Mouse (Mus musculus) olfactory bulb, adult 2 months (tissue): Measurements from ENCODE around the gene Gm28308. TPM values are rescaled to one million over a fixed set of nuclear protein-coding genes. Genes with fewer than 3 reads are reported as not detected.

Source experiments
- H3K27ac ChIP-seq: fragments of 200-500 bp; 2 replicates; pipeline ENCODE4 v1.5.1; 2012; ENCODE audit warnings: low read depth, low read length; ENCODE audit not compliant: insufficient read depth
- H3K4me1 ChIP-seq: fragments of 200-500 bp; 2 replicates; pipeline ENCODE4 v1.6.1; 2012; ENCODE audit warnings: low read length; ENCODE audit not compliant: control insufficient read depth, insufficient read depth
- H3K4me3 ChIP-seq: fragments of 200-500 bp; 2 replicates; pipeline ENCODE4 v1.5.1; 2012; ENCODE audit warnings: mild to moderate bottlenecking, low read depth, low read length, moderate library complexity; ENCODE audit not compliant: insufficient read depth
- CTCF ChIP-seq: fragments of 200-500 bp; IDR thresholded peaks from 2 replicates; pipeline ENCODE4 v1.5.1; 2012; ENCODE audit warnings: low read depth, mild to moderate bottlenecking, low read length, moderate library complexity; ENCODE audit not compliant: insufficient read depth
- POLR2A ChIP-seq: fragments of 200-500 bp; IDR thresholded peaks from 2 replicates; pipeline ENCODE4 v1.6.1; 2012; ENCODE audit warnings: mild to moderate bottlenecking, low read depth, low read length, moderate library complexity; ENCODE audit not compliant: insufficient read depth
- WGBS: fragments of 180-500 bp; shearing (Covaris S2); methylation state at CpG from one replicate; pipeline ENCODE4 v1.1.7; 2018; 5-methylcytosine and 5-hydroxymethylcytosine counted together
- polyA plus RNA-seq: library from polyadenylated mRNA; stranded (reverse); fragments of >200 nt; gene quantifications from 2 replicates; pipeline ENCODE4 v1.2.4, GENCODE M21; 2012; ENCODE audit warnings: low replicate concordance; ENCODE audit not compliant: missing spikeins, insufficient read depth, insufficient read length

Gm28308 gene
- polyA plus RNA-seq, 1 experiment: not detected

- 3% methylated on average over 42 of the region's 42 CpGs for WGBS
- TF ChIP-seq CTCF: no peak
- no peak for TF ChIP-seq POLR2A
- Histone ChIP-seq H3K27ac (no peak overlapping the region), H3K4me3 (no peak overlapping the region), H3K4me1 (peaks cover 3% of the 10 kb centered on the region; the same call in 1 of the 2 replicates)
These were observed 44.7 kb downstream of the Gm28308 start for GRCm38 (mm10) chr6:52168191-52169055.

- WGBS: 2% methylated on average over 14 of the region's 14 CpGs
- H3K4me3 ChIP-seq: no peak overlapping the region
- TF ChIP-seq POLR2A (no peak), CTCF (no peak)
- H3K27ac ChIP-seq: no peak overlapping the region
- H3K4me1 ChIP-seq: peaks cover 3% of the 10 kb centered on the region; the same call in 1 of the 2 replicates
These were observed 45.4 kb downstream of the Gm28308 start for GRCm38 (mm10) chr6:52167736-52168161.

GRCm38 (mm10) chr6:52167176-52167575 lies 46.0 kb downstream of the Gm28308 start:
- TF ChIP-seq POLR2A (no peak), CTCF (no peak)
- Histone ChIP-seq H3K27ac (no peak overlapping the region), H3K4me1 (no peaks in the 10 kb centered on the region), H3K4me3 (no peak overlapping the region)
- WGBS: 16% methylated on average over 1 of the region's 1 CpGs

DNA sequence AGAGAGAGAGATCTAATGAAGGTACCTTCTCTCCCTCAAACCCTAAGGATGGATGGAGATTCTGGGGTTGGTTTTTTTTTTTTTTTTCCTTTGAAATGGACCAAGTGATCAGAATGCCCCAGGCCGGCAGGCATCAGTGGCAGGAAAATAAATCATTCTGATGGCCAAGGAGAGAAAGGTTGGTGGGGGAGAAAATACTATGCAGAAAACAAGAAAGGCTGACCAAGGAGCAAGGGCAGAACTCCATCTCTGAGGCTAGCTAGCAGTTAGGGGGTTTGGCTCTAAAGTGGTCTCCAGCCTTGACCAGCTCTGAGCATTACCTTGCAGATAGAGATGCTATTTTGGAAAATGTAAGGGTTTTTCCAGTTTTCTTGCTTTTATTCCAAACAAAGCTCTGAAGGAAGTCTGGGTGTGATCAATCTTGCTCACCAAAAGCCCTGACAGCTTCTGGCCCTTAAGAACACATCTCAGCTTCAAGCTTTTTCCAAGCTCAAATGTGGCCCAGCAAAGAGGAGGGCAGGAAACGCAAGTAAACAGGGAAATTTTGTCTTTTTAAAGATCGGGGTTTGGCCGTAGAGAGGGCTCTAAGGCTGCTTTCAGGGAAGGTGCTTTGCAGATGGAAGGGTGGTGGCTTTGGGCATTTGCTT lies 46.6 kb downstream of the Gm28308 start:
- no peaks in the 10 kb centered on the region for H3K4me1 ChIP-seq
- H3K27ac ChIP-seq: no peak overlapping the region
- 9% methylated on average over 4 of the region's 4 CpGs for whole genome bisulfite sequencing
- no peak overlapping the region for H3K4me3 ChIP-seq
- TF ChIP-seq CTCF (no peak), POLR2A (no peak)

DNA sequence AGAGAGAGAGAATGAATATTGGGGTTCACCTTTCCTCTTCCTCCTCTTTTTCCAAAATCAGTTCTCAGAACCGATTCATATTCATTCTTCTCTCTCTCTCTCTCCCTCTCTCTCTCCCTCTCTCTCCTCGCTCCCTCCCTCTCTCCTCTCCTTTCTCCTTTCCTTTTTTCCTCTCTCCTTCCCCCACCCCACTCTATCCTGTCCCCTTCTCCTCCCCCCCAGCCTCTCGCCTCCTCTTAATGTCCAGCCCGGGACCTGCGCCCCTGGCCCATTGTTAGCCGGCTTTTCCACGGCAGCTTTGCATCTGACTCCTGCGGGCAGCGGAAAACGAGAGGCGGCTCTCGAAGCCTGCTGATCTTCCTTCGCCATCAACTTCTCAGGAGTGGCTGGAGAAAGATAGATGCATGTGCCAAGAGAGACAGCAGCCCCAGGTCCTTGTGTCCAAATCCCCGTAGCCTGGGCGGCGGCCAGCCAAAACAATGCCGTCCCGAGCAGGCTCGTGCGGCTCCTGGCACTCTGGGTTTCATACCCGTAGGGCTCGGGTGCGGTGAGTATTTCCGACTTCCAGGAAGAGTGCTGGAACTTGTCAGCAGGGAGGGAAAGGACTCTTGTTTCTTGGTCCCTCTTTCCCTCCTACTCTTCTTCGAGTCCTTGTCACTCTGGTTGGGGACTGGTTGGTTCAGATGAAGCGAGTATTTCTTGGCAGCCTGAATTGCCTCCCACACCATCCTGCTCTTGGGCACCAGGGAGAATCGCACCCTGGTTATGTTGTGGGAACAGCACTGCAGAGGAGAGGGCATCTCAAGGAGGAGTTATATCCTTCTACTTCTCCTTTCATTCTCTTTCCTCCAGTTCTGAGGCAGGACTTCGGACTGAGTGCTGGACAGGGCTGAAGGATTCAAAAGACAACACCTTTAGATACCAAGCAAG lies 47.4 kb downstream of the Gm28308 start:
- TF ChIP-seq POLR2A: no peak
- no peak for TF ChIP-seq CTCF
- H3K27ac ChIP-seq: no peak overlapping the region
- no peak overlapping the region for H3K4me3 ChIP-seq
- 4% methylated on average over 28 of the region's 28 CpGs for WGBS
- no peaks in the 10 kb centered on the region for H3K4me1 ChIP-seq

GRCm38 (mm10) chr6:52164626-52165440 lies 48.3 kb downstream of the Gm28308 start, which contains the start of gene Hoxa2:
TSS of gene Hoxa2 (minus strand) at chr6:52164831.
- Histone ChIP-seq H3K27ac (no peak within 1 kb of the TSS), H3K4me1 (no peaks in the 10 kb centered on the region), H3K4me3 (no peak within 1 kb of the TSS)
- TF ChIP-seq POLR2A (no peak), CTCF (no peak)
- 2% methylated on average over 25 of the region's 25 CpGs for WGBS

- WGBS: 2% methylated on average over 39 of the region's 39 CpGs
- no peaks in the 10 kb centered on the region for H3K4me1 ChIP-seq
- TF ChIP-seq POLR2A (no peak), CTCF (no peak)
- no peak overlapping the region for H3K27ac ChIP-seq
- no peak overlapping the region for H3K4me3 ChIP-seq
These were observed 49.0 kb downstream of the Gm28308 start for GRCm38 (mm10) chr6:52164051-52164625.
